Mouse (Mus musculus) CH12.LX (cell line): ENCODE results near the gene Dnhd1. TPM values are rescaled to one million over a fixed set of nuclear protein-coding genes. Genes with fewer than 3 reads are reported as not detected.

Experiments
- DNase-seq: peaks from one replicate; pipeline ENCODE4 v3.0.0-alpha.2; 2013; ENCODE audit errors: extremely low read depth
- H3K27ac ChIP-seq: 2 replicates; pipeline ENCODE4 v1.5.1; 2012; ENCODE audit warnings: low read depth, mild to moderate bottlenecking, control low read depth, moderate library complexity; ENCODE audit not compliant: insufficient read depth
- H3K27me3 ChIP-seq: replicated peaks from 2 replicates; pipeline ENCODE3; 2012; ENCODE audit warnings: inconsistent platforms
- H3K36me3 ChIP-seq, 2 experiments: replicated peaks in 1 of 2; 2 replicates each; pipeline versions ENCODE3 to v1.6.1; 2012; ENCODE audit warnings: inconsistent platforms in 1 of 2, low read length in 1 of 2, mild to moderate bottlenecking in 1 of 2, mixed read lengths in 1 of 2, moderate library complexity in 1 of 2; ENCODE audit not compliant: control insufficient read depth in 1 of 2, insufficient read depth in 1 of 2
- H3K4me1 ChIP-seq, 2 experiments: 2 replicates each; pipeline ENCODE4 v1.6.1; 2012; ENCODE audit warnings: inconsistent platforms in 1 of 2, moderate library complexity in 1 of 2; ENCODE audit not compliant: insufficient read depth in 2 of 2, control insufficient read depth in 1 of 2
- H3K4me2 ChIP-seq: 2 replicates; pipeline ENCODE4 v1.6.1; 2012; ENCODE audit warnings: low read depth, mild to moderate bottlenecking, control low read depth; ENCODE audit not compliant: poor library complexity, insufficient read depth, severe bottlenecking
- H3K4me3 ChIP-seq, 3 experiments: fragments of 150-350 bp in 1 of 3; sonication (generic) in 1 of 3; replicated peaks in 1 of 3; 2 replicates each; pipeline versions ENCODE3 to v1.5.1; 2011 to 2012; ENCODE audit warnings: low read depth in 2 of 3, low read length in 2 of 3, mild to moderate bottlenecking in 2 of 3, moderate library complexity in 2 of 3, control low read depth in 1 of 3, improper control_type of control experiment in 1 of 3, inconsistent platforms in 1 of 3, mixed read lengths in 1 of 3; ENCODE audit not compliant: poor library complexity in 1 of 3
- H3K79me2 ChIP-seq: replicated peaks from 2 replicates; pipeline ENCODE4 v1.6.1; 2012; ENCODE audit warnings: mild to moderate bottlenecking, moderate library complexity; ENCODE audit not compliant: control insufficient read depth, poor library complexity, insufficient read depth, severe bottlenecking; ENCODE audit errors: extremely low read depth
- H3K9ac ChIP-seq: 2 replicates; pipeline ENCODE4 v1.6.1; 2012; ENCODE audit warnings: low read depth, mild to moderate bottlenecking, control low read depth, moderate library complexity; ENCODE audit not compliant: insufficient read depth
- H3K9me3 ChIP-seq: replicated peaks from 2 replicates; pipeline ENCODE3; 2012; ENCODE audit warnings: low read length, inconsistent platforms, mixed read lengths
- CHD2 ChIP-seq: IDR thresholded peaks from 2 replicates; pipeline ENCODE4 v1.6.1; 2011; ENCODE audit warnings: low read length, improper control_type of control experiment
- CTCF ChIP-seq, 2 experiments: IDR thresholded peaks in 1 of 2; conservative IDR thresholded peaks in 1 of 2; 2 replicates each; pipeline ENCODE4 v1.5.1; 2011 to 2012; ENCODE audit warnings: low read depth in 2 of 2, low read length in 2 of 2, improper control_type of control experiment in 1 of 2, inconsistent platforms in 1 of 2, mild to moderate bottlenecking in 1 of 2, moderate library complexity in 1 of 2
- E2F4 ChIP-seq: IDR thresholded peaks from 2 replicates; pipeline ENCODE4 v1.6.1; 2011; ENCODE audit warnings: low read depth, low read length, improper control_type of control experiment; ENCODE audit not compliant: insufficient replicate concordance
- ELF1 ChIP-seq: IDR thresholded peaks from 2 replicates; pipeline ENCODE4 v1.6.1; 2014; ENCODE audit warnings: low read depth, mild to moderate bottlenecking, inconsistent platforms, low read length, improper control_type of control experiment
- EP300 ChIP-seq: IDR thresholded peaks from 2 replicates; pipeline ENCODE4 v1.6.1; 2011; ENCODE audit warnings: low read length, improper control_type of control experiment
- ETS1 ChIP-seq: conservative IDR thresholded peaks from 2 replicates; pipeline ENCODE4 v1.6.1; 2012; ENCODE audit warnings: low read depth, mild to moderate bottlenecking, inconsistent platforms, low read length, improper control_type of control experiment, moderate library complexity
- HCFC1 ChIP-seq: IDR thresholded peaks from 2 replicates; pipeline ENCODE4 v1.6.1; 2012; ENCODE audit warnings: low read depth, mild to moderate bottlenecking, inconsistent platforms, low read length, improper control_type of control experiment
- IRF4 ChIP-seq: IDR thresholded peaks from 2 replicates; pipeline ENCODE4 v1.6.1; 2014; ENCODE audit warnings: low read depth, mild to moderate bottlenecking, inconsistent platforms, low read length, improper control_type of control experiment
- MAX ChIP-seq: IDR thresholded peaks from 2 replicates; pipeline ENCODE4 v1.6.1; 2011; ENCODE audit warnings: low read length, improper control_type of control experiment
- MAZ ChIP-seq: IDR thresholded peaks from 2 replicates; pipeline ENCODE4 v1.6.1; 2012; ENCODE audit warnings: low read depth, mild to moderate bottlenecking, inconsistent platforms, low read length, improper control_type of control experiment, moderate library complexity
- MEF2A ChIP-seq: IDR thresholded peaks from 2 replicates; pipeline ENCODE4 v1.6.1; 2014; ENCODE audit warnings: low read depth, mild to moderate bottlenecking, inconsistent platforms, low read length, improper control_type of control experiment, borderline replicate concordance
- MXI1 ChIP-seq: IDR thresholded peaks from 2 replicates; pipeline ENCODE4 v1.6.1; 2011; ENCODE audit warnings: mild to moderate bottlenecking, low read depth, low read length, improper control_type of control experiment
- MYC ChIP-seq: IDR thresholded peaks from 2 replicates; pipeline ENCODE4 v1.6.1; 2011; ENCODE audit warnings: low read depth, mild to moderate bottlenecking, improper control_type of control experiment, low read length
- POLR2A ChIP-seq: IDR thresholded peaks from 2 replicates; pipeline ENCODE4 v1.6.1; 2011; ENCODE audit warnings: low read depth, mild to moderate bottlenecking, improper control_type of control experiment, low read length
- RAD21 ChIP-seq: IDR thresholded peaks from 2 replicates; pipeline ENCODE4 v1.6.1; 2011; ENCODE audit warnings: low read depth, mild to moderate bottlenecking, low read length, improper control_type of control experiment, moderate library complexity
- RCOR1 ChIP-seq: conservative IDR thresholded peaks from 2 replicates; pipeline ENCODE4 v1.6.1; 2012; ENCODE audit warnings: low read depth, mild to moderate bottlenecking, inconsistent platforms, low read length, improper control_type of control experiment
- SMC3 ChIP-seq: IDR thresholded peaks from 2 replicates; pipeline ENCODE4 v1.6.1; 2011; ENCODE audit warnings: low read depth, low read length, improper control_type of control experiment
- TCF12 ChIP-seq: IDR thresholded peaks from 2 replicates; pipeline ENCODE4 v1.6.1; 2014; ENCODE audit warnings: low read depth, mild to moderate bottlenecking, inconsistent platforms, low read length, improper control_type of control experiment
- USF1 ChIP-seq: IDR thresholded peaks from 2 replicates; pipeline ENCODE4 v1.6.1; 2014; ENCODE audit warnings: low read depth, mild to moderate bottlenecking, inconsistent platforms, low read length, improper control_type of control experiment
- ZKSCAN1 ChIP-seq: IDR thresholded peaks from 2 replicates; pipeline ENCODE4 v1.6.1; 2012; ENCODE audit warnings: low read depth, inconsistent platforms, low read length, improper control_type of control experiment, borderline replicate concordance
- ZMIZ1 ChIP-seq: IDR thresholded peaks from 2 replicates; pipeline ENCODE4 v1.6.1; 2012; ENCODE audit warnings: low read depth, mild to moderate bottlenecking, inconsistent platforms, low read length, improper control_type of control experiment
- dilution Hi-C: fragments of 300-500 bp; cut with MboI; formaldehyde crosslinking; loops from 2 replicates; pipeline ENCODE4 v1.14.3; 2020; ENCODE audit warnings: low sequenced_read_pairs; ENCODE audit not compliant: extremely low pct_unique_long_range_greater_than_20kb, extremely low pct_ligation_motif_present
- in situ Hi-C: fragments of 300-500 bp; cut with MboI; formaldehyde crosslinking; loops from 3 replicates; pipeline ENCODE4 v1.14.3; 2019; ENCODE audit warnings: low sequenced_read_pairs, low pct_ligation_motif_present, low pct_unique_long_range_greater_than_20kb, mixed read lengths
- polyA plus RNA-seq: library from polyadenylated mRNA; unstranded; fragments of >175 nt; gene quantifications from 2 replicates; pipeline ENCODE4 v1.2.1, GENCODE M21; 2012; ENCODE audit warnings: low read depth; ENCODE audit not compliant: insufficient read length
- total RNA-seq, 2 experiments: library from RNA; depleted of rRNA; stranded (reverse); fragments of 300-350 nt in 1 of 2; fragments of >200 nt in 1 of 2; gene quantifications; 2 replicates each; pipeline ENCODE4 v1.2.3; 2012 to 2014

Dnhd1 gene
- total and polyA plus RNA-seq, 3 experiments = 0.08 to 0.41 (median 0.23) TPM

DNA sequence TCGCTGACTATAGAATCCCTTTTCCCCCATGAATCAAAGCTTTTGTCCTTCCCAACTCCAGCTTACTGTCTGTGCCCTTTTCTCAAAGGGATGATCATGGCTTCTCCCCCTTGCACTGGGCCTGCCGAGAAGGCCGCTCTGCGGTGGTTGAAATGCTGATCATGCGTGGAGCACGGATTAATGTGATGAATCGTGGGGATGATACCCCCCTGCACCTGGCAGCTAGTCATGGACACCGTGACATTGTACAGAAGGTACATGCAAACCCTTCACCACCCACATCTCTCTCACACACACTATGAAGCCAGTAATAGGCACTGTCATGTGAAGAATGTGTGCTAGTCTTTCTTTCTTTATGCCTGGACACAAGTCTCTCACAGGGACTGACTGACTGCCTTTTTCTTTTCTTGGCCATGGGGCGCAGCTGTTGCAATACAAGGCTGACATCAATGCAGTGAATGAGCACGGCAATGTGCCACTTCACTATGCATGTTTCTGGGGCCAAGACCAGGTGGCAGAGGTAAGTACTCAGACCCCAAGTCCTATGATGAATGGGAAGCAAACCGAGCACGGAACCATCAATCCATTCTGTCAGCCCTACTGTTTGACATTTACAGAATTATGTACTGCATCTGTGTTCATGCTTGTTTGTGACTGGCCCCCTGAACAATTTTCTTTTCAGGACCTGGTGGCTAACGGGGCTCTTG lies 89.6 kb downstream of the Dnhd1 start:
- TF ChIP-seq MXI1 (no peak), ZKSCAN1 (no peak), CTCF (conservative IDR thresholded peaks at IDR 0.05 in 1 of 2, IDR thresholded peaks at IDR 0.05 in 1 of 2; ENCODE audit: low read depth in 2 of 2, low read length in 2 of 2) (no peak), ZMIZ1 (no peak), POLR2A (peak; percentile 18)
- TF ChIP-seq, all 38 proteins: peak for 1
- no peak for DNase-seq
- Histone ChIP-seq H3K9me3 (no peaks in the 10 kb centered on the region), H3K9ac (no peak overlapping the region), H3K36me3 (peaks cover 32 to 38% of the 10 kb centered on the region in 2 experiments), H3K79me2 (peaks cover 20% of the 10 kb centered on the region), H3K4me2 (no peak overlapping the region), H3K27ac (no peak overlapping the region), H3K27me3 (no peaks in the 10 kb centered on the region), H3K4me3 (no peak overlapping the region), H3K4me1 (peaks cover 6 to 53% of the 10 kb centered on the region in 2 experiments)
- in situ Hi-C loops (loop anchor here (5.0 kb wide), 1 partner anchor 67 kb away; no protein-coding TSS in a partner anchor), dilution Hi-C loops (no loop called here)

DNA sequence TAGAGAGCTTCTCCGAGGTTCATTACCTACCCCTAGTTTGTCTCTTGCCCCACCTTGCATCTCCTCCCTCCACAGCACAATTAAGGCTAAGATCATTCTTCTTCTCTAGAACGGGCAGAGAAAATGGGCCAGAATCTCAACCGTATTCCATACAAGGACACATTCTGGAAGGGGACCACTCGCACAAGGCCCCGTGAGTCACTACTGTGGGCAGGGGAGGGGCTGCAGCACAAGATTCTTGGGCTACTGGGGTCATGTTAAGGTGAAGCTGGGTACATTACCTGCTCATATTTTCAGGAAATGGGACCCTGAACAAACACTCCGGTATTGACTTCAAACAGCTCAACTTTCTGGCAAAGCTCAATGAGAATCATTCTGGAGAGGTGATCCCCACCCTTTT lies 90.2 kb downstream of the Dnhd1 start:
- dilution Hi-C loops = no loop called here

DNA sequence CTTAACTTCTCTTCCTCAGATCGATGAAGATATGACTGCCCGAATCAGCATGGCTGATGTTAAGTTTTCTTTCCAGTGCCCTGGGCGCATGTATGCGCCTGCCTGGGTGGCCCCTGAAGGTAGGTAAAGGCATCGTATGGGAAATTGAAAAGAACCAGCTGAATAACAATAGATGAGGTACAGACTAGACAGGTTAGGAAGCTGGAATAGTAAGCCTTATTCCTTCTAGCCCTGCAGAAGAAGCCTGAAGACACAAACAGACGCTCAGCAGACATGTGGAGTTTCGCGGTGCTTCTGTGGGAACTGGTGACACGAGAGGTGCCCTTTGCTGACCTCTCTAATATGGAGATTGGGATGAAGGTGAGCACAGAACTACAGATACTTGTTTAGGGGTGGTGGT lies 91.4 kb downstream of the Dnhd1 start:
- Histone ChIP-seq H3K36me3 (peaks cover 41 to 52% of the 10 kb centered on the region in 2 experiments), H3K9me3 (no peaks in the 10 kb centered on the region), H3K4me3 (no peak overlapping the region), H3K27ac (no peak overlapping the region), H3K27me3 (no peaks in the 10 kb centered on the region), H3K4me2 (no peak overlapping the region), H3K9ac (no peak overlapping the region), H3K79me2 (peaks cover 10% of the 10 kb centered on the region), H3K4me1 (peaks cover 6 to 53% of the 10 kb centered on the region in 2 experiments)
- DNase-seq = no peak
- dilution Hi-C loops (no loop called here), in situ Hi-C loops (loop anchor here (5.0 kb wide), 1 partner anchor 65 kb away; no protein-coding TSS in a partner anchor)
- TF ChIP-seq SMC3 = no peak
- no peak for TF ChIP-seq IRF4
- no peak for TF ChIP-seq RAD21
- no peak for TF ChIP-seq CTCF (conservative IDR thresholded peaks at IDR 0.05 in 1 of 2, IDR thresholded peaks at IDR 0.05 in 1 of 2; ENCODE audit: low read depth in 2 of 2, low read length in 2 of 2)
- no peak for TF ChIP-seq ZMIZ1
- no peak for TF ChIP-seq EP300
- TF ChIP-seq MAX = no peak
- no peak for TF ChIP-seq E2F4
- TF ChIP-seq TCF12 = no peak
- TF ChIP-seq USF1 = no peak
- TF ChIP-seq ETS1 = no peak
- no peak for TF ChIP-seq MYC
- no peak for TF ChIP-seq ZKSCAN1
- TF ChIP-seq HCFC1 = no peak
- no peak for TF ChIP-seq MXI1
- no peak for TF ChIP-seq RCOR1

More for the DNA sequence above, 90.2 kb downstream of the Dnhd1 start:
- Histone ChIP-seq H3K4me3 (no peak overlapping the region), H3K79me2 (peaks cover 14% of the 10 kb centered on the region), H3K4me2 (no peak overlapping the region), H3K27ac (no peak overlapping the region), H3K36me3 (peaks cover 32 to 41% of the 10 kb centered on the region in 2 experiments), H3K27me3 (no peaks in the 10 kb centered on the region), H3K9ac (no peak overlapping the region), H3K4me1 (peaks cover 6 to 53% of the 10 kb centered on the region in 2 experiments), H3K9me3 (no peaks in the 10 kb centered on the region)
- no peak for DNase-seq
- TF ChIP-seq ELF1 = no peak
- TF ChIP-seq MAZ = no peak
- no peak for TF ChIP-seq ZKSCAN1
- no peak for TF ChIP-seq MYC
- no peak for TF ChIP-seq CTCF (conservative IDR thresholded peaks at IDR 0.05 in 1 of 2, IDR thresholded peaks at IDR 0.05 in 1 of 2; ENCODE audit: low read depth in 2 of 2, low read length in 2 of 2)
- no peak for TF ChIP-seq E2F4
- no peak for TF ChIP-seq MEF2A
- TF ChIP-seq CHD2 = no peak
- no peak for TF ChIP-seq EP300
- in situ Hi-C loops = loop anchor here (5.0 kb wide), 1 partner anchor 66 kb away; no protein-coding TSS in a partner anchor
